Mouse (Mus musculus): ENCODE data around the gene Arl5c.

DNA sequence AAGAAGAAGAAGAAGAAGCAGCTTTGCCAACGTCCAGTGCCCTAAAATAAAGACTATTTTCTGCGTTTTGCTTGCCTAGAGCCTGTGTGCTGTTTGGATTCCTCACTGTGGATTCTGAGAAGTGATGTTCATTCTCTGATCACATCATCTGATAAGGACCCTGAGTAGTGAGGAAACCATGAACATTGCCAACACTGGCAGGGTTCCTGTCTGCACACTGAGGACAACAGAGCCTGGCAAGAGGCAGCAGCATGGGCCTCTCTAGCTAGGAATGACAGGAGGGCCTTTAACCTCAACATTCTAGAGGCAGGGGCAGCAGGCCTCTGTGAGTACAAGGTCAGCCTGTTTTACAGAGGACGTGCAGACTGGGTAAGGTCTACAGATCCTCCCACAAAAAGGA, 28.5 kb upstream of the Arl5c start:
- TF ChIP-seq POLR2A (IDR thresholded peaks at IDR 0.05; ENCODE audit: borderline replicate concordance, control insufficient read depth, low read depth, low read length) (no peak), CTCF (IDR thresholded peaks at IDR 0.05; ENCODE audit: control insufficient read depth, insufficient read depth, low read length) (no peak)

Measured in bone marrow, adult 2 months (tissue).